Mouse (Mus musculus): Measurements from ENCODE around the gene Afg1l. TPM values are rescaled to one million over a fixed set of nuclear protein-coding genes. Genes with fewer than 3 reads are reported as not detected.

Gene Afg1l
- 4.8 and 5.9 TPM in 2 replicates for polyA plus RNA-seq (2014; fragmentation: Nextera tagmentation; extraction: Ambion mirVana)

DNA sequence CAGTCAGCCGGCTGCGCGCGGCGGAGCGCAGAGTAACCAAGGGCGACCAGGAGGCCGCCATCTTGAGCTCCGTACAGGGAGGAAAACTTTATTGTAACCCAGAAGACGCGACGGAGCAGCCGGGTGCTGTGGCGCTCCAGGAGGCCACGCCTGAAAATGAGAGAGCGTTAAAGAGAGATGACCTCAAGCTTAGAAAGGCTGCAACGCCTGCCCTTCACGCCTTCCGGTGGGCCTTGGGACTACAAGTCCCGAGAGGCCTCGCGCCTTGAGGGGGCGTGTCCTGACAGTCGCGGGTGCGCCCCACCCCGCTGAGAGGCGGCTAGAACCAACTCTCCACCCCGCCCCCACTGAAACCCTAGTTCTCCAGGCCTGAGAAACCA lies at the start of gene Afg1l:
Afg1l (minus strand) TSS at position 225 of the 380 bp plus-strand sequence.
- peak within 1 kb of the TSS; percentile 68 for H3K27ac ChIP-seq (replicated peaks; ENCODE audit: low read depth, low read length)
- H3K4me2 ChIP-seq (ENCODE audit: low read depth, severe bottlenecking), result peak within 1 kb of the TSS; percentile 83
- H3K36me3 ChIP-seq (ENCODE audit: control insufficient read depth, insufficient read depth, low read length), result no peaks in the 10 kb centered on the region
- WGBS, result under 1% methylated on average over 29 of the region's 29 CpGs
- peak within 1 kb of the TSS; percentile 54 for H3K4me3 ChIP-seq (ENCODE audit: low read depth, low read length)
- peak within 1 kb of the TSS; percentile 71 for H3K9ac ChIP-seq (ENCODE audit: low read length)
- H3K9me3 ChIP-seq (ENCODE audit: control insufficient read depth, low read length), result no peaks in the 10 kb centered on the region
- DNase-seq (ENCODE audit: low spot score) (peak; percentile 94), ATAC-seq (ENCODE audit: insufficient number of reproducible peaks, low FRiP score, low TSS enrichment, low read depth) (peak; percentile 94)
- peaks cover 4% of the 10 kb centered on the region; the same call in 1 of the 2 replicates for H3K4me1 ChIP-seq (ENCODE audit: control insufficient read depth, insufficient read depth, low read length)
- H3K27me3 ChIP-seq (ENCODE audit: control insufficient read depth, insufficient read depth, low read length), result no peaks in the 10 kb centered on the region

DNA sequence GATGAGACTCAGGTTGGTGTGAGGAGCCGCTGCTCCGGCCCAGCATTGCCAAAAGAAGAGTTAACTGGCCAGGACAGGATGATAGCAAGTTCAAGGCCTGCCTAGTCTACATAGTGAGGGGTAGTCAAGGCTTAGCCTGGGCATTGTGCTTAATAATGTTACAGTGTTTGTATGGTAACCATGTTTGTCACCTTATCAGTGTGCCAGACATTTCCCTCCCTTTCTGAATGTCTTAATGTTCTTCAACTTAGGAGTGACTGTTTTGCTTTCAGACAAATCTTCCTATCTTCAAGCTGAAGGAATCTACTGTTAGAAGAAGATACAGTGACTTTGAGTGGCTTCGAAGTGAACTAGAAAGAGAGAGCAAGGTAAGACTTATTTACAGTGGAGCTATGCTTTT lies 47.3 kb upstream of the Afg1l start:
- Histone ChIP-seq H3K9me3 (ENCODE audit: control insufficient read depth, low read length) (no peaks in the 10 kb centered on the region), H3K4me2 (ENCODE audit: low read depth, severe bottlenecking) (no peak overlapping the region), H3K4me3 (ENCODE audit: low read depth, low read length) (no peak overlapping the region), H3K27me3 (ENCODE audit: control insufficient read depth, insufficient read depth, low read length) (no peaks in the 10 kb centered on the region), H3K36me3 (ENCODE audit: control insufficient read depth, insufficient read depth, low read length) (peaks cover 4% of the 10 kb centered on the region), H3K4me1 (ENCODE audit: control insufficient read depth, insufficient read depth, low read length) (peaks cover 4% of the 10 kb centered on the region), H3K27ac (replicated peaks; ENCODE audit: low read depth, low read length) (no peak overlapping the region), H3K9ac (ENCODE audit: low read length) (no peak overlapping the region)
- ATAC-seq (ENCODE audit: insufficient number of reproducible peaks, low FRiP score, low TSS enrichment, low read depth) (no peak), DNase-seq (ENCODE audit: low spot score) (no peak)
- 97% methylated on average over 3 of the region's 3 CpGs for WGBS

DNA sequence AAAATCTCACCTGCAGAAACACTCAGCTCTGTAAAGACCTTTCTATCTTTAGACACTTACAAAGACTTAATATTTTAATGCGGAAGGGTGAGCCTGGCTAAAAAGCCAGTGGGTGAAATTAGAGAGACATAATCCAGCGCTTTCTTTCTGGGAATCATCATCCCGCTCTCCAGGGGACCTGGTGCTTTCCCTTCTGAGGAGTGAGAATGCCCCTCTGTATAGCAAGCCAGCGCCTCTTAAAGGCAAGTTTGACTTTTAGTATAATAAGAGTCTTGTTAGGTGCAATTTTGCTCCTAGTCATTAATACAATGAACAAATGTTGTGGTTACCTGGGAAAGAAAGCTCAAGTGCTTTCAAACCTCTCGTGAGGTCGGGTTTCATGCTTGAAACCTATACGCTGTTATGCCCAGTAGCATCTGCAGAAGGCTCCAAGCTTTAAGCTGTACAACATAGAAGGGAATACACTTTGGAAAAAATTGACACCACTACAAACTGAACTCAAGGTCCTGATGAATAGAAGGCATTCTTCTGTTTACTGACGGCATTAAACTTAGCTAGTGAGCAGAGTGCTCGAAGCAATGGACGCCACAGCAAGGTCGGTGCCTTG lies 45.3 kb upstream of the Afg1l start:
- no peak overlapping the region for H3K4me3 ChIP-seq (ENCODE audit: low read depth, low read length)
- DNase-seq (ENCODE audit: low spot score) (no peak), ATAC-seq (ENCODE audit: insufficient number of reproducible peaks, low FRiP score, low TSS enrichment, low read depth) (no peak)
- 75% methylated on average over 11 of the region's 11 CpGs for WGBS
- peaks cover 4% of the 10 kb centered on the region for H3K4me1 ChIP-seq (ENCODE audit: control insufficient read depth, insufficient read depth, low read length)
- H3K27ac ChIP-seq (replicated peaks; ENCODE audit: low read depth, low read length), result no peak overlapping the region
- H3K36me3 ChIP-seq (ENCODE audit: control insufficient read depth, insufficient read depth, low read length), result peaks cover 2% of the 10 kb centered on the region
- H3K9ac ChIP-seq (ENCODE audit: low read length), result no peak overlapping the region
- no peak overlapping the region for H3K4me2 ChIP-seq (ENCODE audit: low read depth, severe bottlenecking)
- H3K9me3 ChIP-seq (ENCODE audit: control insufficient read depth, low read length), result no peaks in the 10 kb centered on the region
- H3K27me3 ChIP-seq (ENCODE audit: control insufficient read depth, insufficient read depth, low read length), result no peaks in the 10 kb centered on the region

DNA sequence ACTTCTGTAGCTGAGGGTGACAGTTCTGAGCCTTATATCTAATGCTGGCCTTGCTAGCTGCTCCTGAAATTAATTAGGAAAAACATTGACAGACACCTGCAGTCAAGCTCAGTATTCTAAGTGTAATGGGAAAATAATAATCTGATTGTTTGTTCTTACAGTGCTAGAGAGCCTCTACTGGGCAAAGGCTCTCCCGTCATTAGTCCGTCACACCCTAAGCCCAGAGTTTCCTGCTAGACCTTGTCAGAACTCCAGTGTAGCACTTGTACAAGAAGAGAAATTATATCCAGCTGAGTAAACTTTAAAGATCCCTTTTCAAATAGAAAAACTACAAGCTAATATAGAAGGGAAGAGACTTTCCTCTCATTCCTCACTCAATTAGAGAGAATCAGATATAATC lies 44.5 kb upstream of the Afg1l start:
- no peak overlapping the region for H3K4me2 ChIP-seq (ENCODE audit: low read depth, severe bottlenecking)
- DNase-seq (ENCODE audit: low spot score) (no peak), ATAC-seq (ENCODE audit: insufficient number of reproducible peaks, low FRiP score, low TSS enrichment, low read depth) (no peak)
- no peaks in the 10 kb centered on the region; the same call in 1 of the 2 replicates for H3K36me3 ChIP-seq (ENCODE audit: control insufficient read depth, insufficient read depth, low read length)
- H3K9me3 ChIP-seq (ENCODE audit: control insufficient read depth, low read length), result no peaks in the 10 kb centered on the region
- H3K4me1 ChIP-seq (ENCODE audit: control insufficient read depth, insufficient read depth, low read length), result peaks cover 4% of the 10 kb centered on the region
- no peak overlapping the region for H3K27ac ChIP-seq (replicated peaks; ENCODE audit: low read depth, low read length)
- no peaks in the 10 kb centered on the region for H3K27me3 ChIP-seq (ENCODE audit: control insufficient read depth, insufficient read depth, low read length)
- H3K4me3 ChIP-seq (ENCODE audit: low read depth, low read length), result no peak overlapping the region
- 59% methylated on average over 2 of the region's 2 CpGs for WGBS
- H3K9ac ChIP-seq (ENCODE audit: low read length), result no peak overlapping the region

DNA sequence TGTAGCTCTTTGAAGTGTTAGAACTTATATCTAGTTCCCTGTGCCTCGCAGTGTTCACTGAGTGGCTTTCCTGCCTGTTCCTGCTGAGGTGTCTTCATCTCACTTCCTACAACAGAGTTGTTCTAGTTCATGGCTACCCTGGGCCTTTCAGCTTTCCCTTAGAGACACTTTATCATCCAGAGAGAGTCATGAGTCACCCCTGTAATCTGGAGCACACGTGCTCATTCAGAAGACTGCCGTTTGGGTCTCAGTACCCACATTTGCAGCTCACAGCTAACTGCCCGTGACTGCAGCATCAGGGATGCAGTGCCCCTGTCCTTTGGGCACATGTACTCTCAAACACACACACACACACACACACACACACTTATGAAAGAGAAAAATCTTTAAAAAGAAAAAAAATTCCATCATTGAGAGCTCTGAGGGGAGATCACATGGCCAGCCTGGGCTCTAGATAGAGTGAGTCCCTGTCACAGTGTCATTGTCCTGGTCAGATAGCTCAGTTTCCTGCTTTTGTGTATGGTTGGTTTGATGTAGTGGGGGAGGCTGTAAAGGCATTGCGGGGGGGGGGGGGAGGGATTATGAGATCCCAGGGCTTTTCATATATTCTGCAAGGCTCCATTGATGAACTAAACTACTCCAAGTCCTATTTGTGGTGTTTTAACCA lies 43.1 kb upstream of the Afg1l start:
- 76% methylated on average over 5 of the region's 5 CpGs for WGBS
- no peak for ATAC-seq (ENCODE audit: insufficient number of reproducible peaks, low FRiP score, low TSS enrichment, low read depth)

DNA sequence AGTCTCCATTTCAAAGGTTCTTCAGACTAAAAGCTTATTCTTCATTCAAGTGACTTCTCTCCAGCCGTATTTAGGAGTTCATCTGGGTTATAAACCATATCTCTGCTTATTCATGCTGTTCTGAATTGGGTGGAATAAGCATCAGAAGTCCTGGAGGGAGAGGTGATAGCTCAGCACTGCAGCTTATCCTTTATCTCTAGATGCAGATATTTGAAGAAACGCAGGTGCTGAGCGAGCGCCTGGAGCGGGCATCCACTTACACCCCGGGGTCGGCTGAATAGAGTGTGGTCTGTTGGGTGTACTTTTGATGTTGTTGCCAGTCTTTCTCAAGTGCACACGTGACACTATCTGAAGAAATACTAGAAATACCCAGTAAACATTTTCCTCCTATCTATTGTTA lies 40.0 kb upstream of the Afg1l start:
- ATAC-seq (ENCODE audit: insufficient number of reproducible peaks, low FRiP score, low TSS enrichment, low read depth) (no peak), DNase-seq (ENCODE audit: low spot score) (no peak)
- Histone ChIP-seq H3K36me3 (ENCODE audit: control insufficient read depth, insufficient read depth, low read length) (no peaks in the 10 kb centered on the region), H3K4me1 (ENCODE audit: control insufficient read depth, insufficient read depth, low read length) (peaks cover under 1% of the 10 kb centered on the region; the same call in 1 of the 2 replicates), H3K4me2 (ENCODE audit: low read depth, severe bottlenecking) (no peak overlapping the region), H3K9me3 (ENCODE audit: control insufficient read depth, low read length) (no peaks in the 10 kb centered on the region), H3K27ac (replicated peaks; ENCODE audit: low read depth, low read length) (no peak overlapping the region), H3K9ac (ENCODE audit: low read length) (no peak overlapping the region), H3K4me3 (ENCODE audit: low read depth, low read length) (no peak overlapping the region), H3K27me3 (ENCODE audit: control insufficient read depth, insufficient read depth, low read length) (no peaks in the 10 kb centered on the region)
- WGBS, result 92% methylated on average over 8 of the region's 8 CpGs

More for the DNA sequence above, 43.1 kb upstream of the Afg1l start:
- Histone ChIP-seq H3K4me3 (ENCODE audit: low read depth, low read length) (no peak overlapping the region), H3K27ac (replicated peaks; ENCODE audit: low read depth, low read length) (no peak overlapping the region), H3K4me2 (ENCODE audit: low read depth, severe bottlenecking) (no peak overlapping the region), H3K27me3 (ENCODE audit: control insufficient read depth, insufficient read depth, low read length) (no peaks in the 10 kb centered on the region), H3K36me3 (ENCODE audit: control insufficient read depth, insufficient read depth, low read length) (no peaks in the 10 kb centered on the region), H3K9me3 (ENCODE audit: control insufficient read depth, low read length) (no peaks in the 10 kb centered on the region), H3K4me1 (ENCODE audit: control insufficient read depth, insufficient read depth, low read length) (peaks cover 4% of the 10 kb centered on the region), H3K9ac (ENCODE audit: low read length) (no peak overlapping the region)
- no peak for DNase-seq (ENCODE audit: low spot score)

DNA sequence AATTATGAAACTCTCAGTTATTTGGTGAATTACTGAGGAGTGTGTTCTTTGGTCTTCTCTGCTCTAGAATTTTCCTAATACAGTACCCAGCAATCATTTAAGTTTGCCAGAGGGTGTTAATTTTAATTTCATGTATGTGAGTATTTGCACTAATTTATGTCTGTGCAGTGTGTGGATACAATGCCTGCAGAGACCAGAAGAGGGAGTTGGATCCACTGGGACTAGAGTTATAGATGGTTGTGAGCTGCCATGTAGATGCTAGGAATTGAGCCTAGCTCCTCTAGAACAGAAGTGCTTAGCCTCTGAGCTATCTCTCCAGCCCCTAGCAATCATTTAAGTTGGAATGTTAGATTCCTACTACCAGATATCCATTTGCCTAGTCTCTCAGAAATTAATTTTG lies 35.8 kb upstream of the Afg1l start:
- no peak overlapping the region for H3K27ac ChIP-seq (replicated peaks; ENCODE audit: low read depth, low read length)
- H3K9me3 ChIP-seq (ENCODE audit: control insufficient read depth, low read length), result no peaks in the 10 kb centered on the region
- no peak overlapping the region for H3K9ac ChIP-seq (ENCODE audit: low read length)
- no peak for ATAC-seq (ENCODE audit: insufficient number of reproducible peaks, low FRiP score, low TSS enrichment, low read depth)
- no peaks in the 10 kb centered on the region for H3K36me3 ChIP-seq (ENCODE audit: control insufficient read depth, insufficient read depth, low read length)
- no peak for DNase-seq (ENCODE audit: low spot score)
- H3K4me1 ChIP-seq (ENCODE audit: control insufficient read depth, insufficient read depth, low read length), result no peaks in the 10 kb centered on the region
- H3K4me2 ChIP-seq (ENCODE audit: low read depth, severe bottlenecking), result no peak overlapping the region
- H3K27me3 ChIP-seq (ENCODE audit: control insufficient read depth, insufficient read depth, low read length), result no peaks in the 10 kb centered on the region
- H3K4me3 ChIP-seq (ENCODE audit: low read depth, low read length), result no peak overlapping the region

DNA sequence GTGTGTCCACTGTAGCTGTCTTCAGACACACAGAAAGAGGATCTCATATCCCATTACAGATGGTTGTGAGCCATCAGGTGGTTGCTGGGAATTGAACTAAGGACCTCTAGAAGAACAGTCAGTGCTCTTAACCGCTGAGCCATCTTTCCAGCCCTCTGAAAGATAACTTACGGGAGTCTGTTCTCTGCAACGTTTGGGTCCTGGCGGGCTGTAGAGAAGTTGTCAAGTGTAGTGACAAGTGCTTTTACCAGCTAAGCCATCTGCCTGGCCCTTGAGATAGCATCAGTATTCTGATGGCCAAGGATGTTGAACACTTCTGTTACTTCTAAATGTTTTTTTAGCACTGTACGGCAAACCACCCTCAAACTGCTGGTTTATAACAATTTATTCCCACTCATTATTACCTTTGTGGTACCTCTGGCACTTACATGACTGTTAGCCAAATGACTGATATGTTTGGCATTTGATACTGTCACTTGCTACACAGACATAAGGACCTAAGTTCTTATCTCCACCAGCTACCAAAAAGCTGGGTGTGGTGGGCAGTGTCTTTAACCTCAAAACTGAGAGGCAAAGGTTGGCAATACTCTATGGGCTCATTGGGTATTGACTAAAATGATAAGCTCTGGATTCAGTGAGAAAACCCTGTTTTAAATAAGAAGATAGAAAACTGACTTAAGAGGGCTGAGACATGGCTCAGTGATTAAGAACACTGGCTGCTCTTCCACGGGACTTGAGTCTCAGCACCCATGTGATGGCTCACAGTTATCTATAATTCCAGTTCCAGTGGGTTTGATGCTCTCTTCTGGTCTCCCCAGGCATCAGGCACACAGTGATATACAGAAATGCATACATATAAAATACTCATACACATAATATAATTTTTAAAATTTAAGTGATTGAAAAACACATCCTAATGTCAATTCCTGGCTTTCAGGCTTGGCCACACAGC lies 33.1 kb upstream of the Afg1l start:
- Histone ChIP-seq H3K9ac (ENCODE audit: low read length) (no peak overlapping the region), H3K4me2 (ENCODE audit: low read depth, severe bottlenecking) (no peak overlapping the region), H3K36me3 (ENCODE audit: control insufficient read depth, insufficient read depth, low read length) (0 out of 2 replicates have a peak, but pooled peaks cover 2% of the 10 kb centered on the region), H3K9me3 (ENCODE audit: control insufficient read depth, low read length) (no peaks in the 10 kb centered on the region), H3K27ac (replicated peaks; ENCODE audit: low read depth, low read length) (no peak overlapping the region), H3K4me1 (ENCODE audit: control insufficient read depth, insufficient read depth, low read length) (no peaks in the 10 kb centered on the region), H3K4me3 (ENCODE audit: low read depth, low read length) (no peak overlapping the region), H3K27me3 (ENCODE audit: control insufficient read depth, insufficient read depth, low read length) (no peaks in the 10 kb centered on the region)
- DNase-seq (ENCODE audit: low spot score) (no peak), ATAC-seq (ENCODE audit: insufficient number of reproducible peaks, low FRiP score, low TSS enrichment, low read depth) (no peak)
- 96% methylated on average over 6 of the region's 6 CpGs for WGBS
